Mouse (Mus musculus) thymus, adult 2 months (tissue): ENCODE data around the gene Smagp. TPM values are rescaled to one million over a fixed set of nuclear protein-coding genes. Genes with fewer than 3 reads are reported as not detected.

Source experiments
- DNase-seq: peaks from one replicate; pipeline ENCODE4 v3.0.0; 2021
- H3K27ac ChIP-seq: fragments of 200-500 bp; 2 replicates; pipeline ENCODE4 v1.5.1; 2012; ENCODE audit warnings: low read length, control low read depth; ENCODE audit not compliant: control insufficient read depth, insufficient read depth
- H3K27me3 ChIP-seq: fragments of 200-500 bp; 2 replicates; pipeline ENCODE4 v1.6.1; 2012; ENCODE audit warnings: mild to moderate bottlenecking, low read length, moderate library complexity, mixed read lengths; ENCODE audit not compliant: control insufficient read depth, insufficient read depth
- H3K36me3 ChIP-seq: fragments of 200-500 bp; 2 replicates; pipeline ENCODE4 v1.6.1; 2012; ENCODE audit warnings: mild to moderate bottlenecking, low read length, moderate library complexity; ENCODE audit not compliant: control insufficient read depth, insufficient read depth
- H3K4me1 ChIP-seq: fragments of 200-500 bp; replicated peaks from 2 replicates; pipeline ENCODE4 v1.6.1; 2012; ENCODE audit warnings: low read length; ENCODE audit not compliant: control insufficient read depth, insufficient read depth
- H3K4me3 ChIP-seq: fragments of 200-500 bp; 2 replicates; pipeline ENCODE4 v1.5.1; 2012; ENCODE audit warnings: mild to moderate bottlenecking, low read length, control low read depth, moderate library complexity; ENCODE audit not compliant: control insufficient read depth, insufficient read depth
- CTCF ChIP-seq: fragments of 200-500 bp; IDR thresholded peaks from 2 replicates; pipeline ENCODE4 v1.5.1; 2012; ENCODE audit warnings: mild to moderate bottlenecking, control low read depth, low read length, moderate library complexity, borderline replicate concordance; ENCODE audit not compliant: control insufficient read depth, poor library complexity, insufficient read depth; ENCODE audit errors: extremely low read depth
- POLR2A ChIP-seq: fragments of 200-500 bp; IDR thresholded peaks from 2 replicates; pipeline ENCODE4 v1.6.1; 2012; ENCODE audit warnings: mild to moderate bottlenecking, low read length, control low read depth, moderate library complexity; ENCODE audit not compliant: control insufficient read depth, poor library complexity, insufficient read depth; ENCODE audit errors: extremely low read depth
- WGBS: fragments of 180-500 bp; shearing (Covaris S2); methylation state at CpG from one replicate; pipeline ENCODE4 v1.1.7; 2018; 5-methylcytosine and 5-hydroxymethylcytosine counted together
- polyA plus RNA-seq: library from polyadenylated mRNA; depleted of rRNA; stranded (reverse); fragments of >200 nt; gene quantifications from 2 replicates; pipeline ENCODE4 v1.2.3, GENCODE M21; 2012; rRNA removed

Gene Smagp
- polyA plus RNA-seq, 1 experiment, result 11.0 TPM

DNA sequence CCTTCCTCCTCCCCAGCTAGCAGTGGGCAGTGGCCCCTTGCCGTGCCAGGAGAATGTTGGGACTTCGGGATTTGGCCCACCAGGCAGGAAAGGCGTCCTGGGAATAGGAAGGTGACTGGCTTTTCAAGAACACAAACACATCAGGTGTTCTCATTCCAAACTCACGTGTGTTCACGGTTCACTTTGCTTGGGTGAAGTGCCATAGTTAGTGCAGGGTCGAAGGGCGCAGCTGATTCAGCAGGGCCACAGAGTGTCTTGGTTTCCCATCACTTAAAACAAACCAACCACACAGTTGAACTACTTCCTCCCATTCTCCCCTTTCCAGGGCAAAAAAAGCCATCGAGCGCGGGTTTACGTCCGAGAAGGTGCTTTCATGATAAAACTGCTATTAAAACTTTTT, 61.4 kb downstream of the Smagp start:
- no peak for TF ChIP-seq POLR2A
- TF ChIP-seq CTCF, result no peak
- no peak for DNase-seq
- Histone ChIP-seq H3K4me3 (no peak overlapping the region), H3K27ac (no peak overlapping the region), H3K36me3 (peaks cover 12% of the 10 kb centered on the region), H3K4me1 (peaks cover 5% of the 10 kb centered on the region), H3K27me3 (no peaks in the 10 kb centered on the region)
- 72% methylated on average over 12 of the region's 12 CpGs for WGBS

DNA sequence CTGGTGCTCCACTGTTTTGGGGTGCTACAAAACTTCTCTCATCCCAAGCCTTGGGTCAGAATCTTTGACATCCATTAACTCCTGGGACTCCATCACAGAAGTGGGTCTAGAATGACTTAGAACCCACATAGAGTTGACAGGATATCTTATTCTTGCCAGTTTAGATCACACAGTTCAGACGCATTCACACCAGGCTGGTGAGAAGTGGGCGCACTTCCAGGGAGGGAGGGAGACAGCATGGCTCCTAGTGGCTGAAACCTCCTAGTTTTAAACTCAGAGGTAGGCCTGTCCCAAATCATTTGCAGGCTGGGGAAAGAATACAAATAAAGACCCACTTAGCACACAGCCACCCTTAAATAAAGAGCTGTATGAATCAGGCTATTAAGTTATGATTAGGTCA, 62.4 kb downstream of the Smagp start:
- no peak for DNase-seq
- Histone ChIP-seq H3K4me3 (no peak overlapping the region), H3K27ac (no peak overlapping the region), H3K36me3 (peaks cover 11% of the 10 kb centered on the region), H3K27me3 (no peaks in the 10 kb centered on the region), H3K4me1 (peaks cover 5% of the 10 kb centered on the region)
- WGBS, result 84% methylated on average over 2 of the region's 2 CpGs
- TF ChIP-seq CTCF (no peak), POLR2A (no peak)

DNA sequence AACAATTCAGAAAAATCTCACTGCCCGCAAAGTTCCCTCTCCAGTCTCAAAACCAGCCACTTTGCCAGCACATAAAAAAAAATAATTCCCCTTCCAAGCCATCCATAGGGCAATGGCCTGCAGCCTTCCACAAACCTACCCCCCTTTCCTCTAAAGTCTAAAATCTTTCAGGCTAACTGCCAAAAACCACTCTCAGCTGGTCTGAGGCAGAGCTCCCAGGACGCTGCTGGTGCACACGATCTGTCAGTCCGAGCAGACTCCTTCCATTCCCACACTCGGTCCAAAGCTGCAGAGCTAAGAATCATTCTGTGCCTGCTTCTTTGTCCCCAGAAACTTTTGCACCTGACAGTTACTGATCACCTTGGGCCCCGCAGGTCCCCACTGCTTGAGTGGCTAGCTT, 62.8 kb downstream of the Smagp start:
- Histone ChIP-seq H3K4me3 (no peak overlapping the region), H3K36me3 (peaks cover 11% of the 10 kb centered on the region), H3K27ac (no peak overlapping the region), H3K4me1 (peaks cover 5% of the 10 kb centered on the region), H3K27me3 (no peaks in the 10 kb centered on the region)
- WGBS, result 65% methylated on average over 6 of the region's 6 CpGs
- DNase-seq, result no peak
- no peak for TF ChIP-seq CTCF
- no peak for TF ChIP-seq POLR2A

Other genes starting within 250 kb of the Smagp start
- gene Gm5475, start 214.8 kb downstream of the Smagp start, polyA plus RNA-seq, result 0.04 and 0.05 TPM in 2 replicates
- 46.4 and 54.1 TPM in 2 replicates for gene Slc11a2, start 211.9 kb downstream of the Smagp start, polyA plus RNA-seq
- gene Letmd1, start 167.9 kb downstream of the Smagp start, polyA plus RNA-seq, result 83.1 and 101 TPM in 2 replicates
- 8.7 and 9.6 TPM in 2 replicates for gene Csrnp2, start 141.5 kb downstream of the Smagp start, polyA plus RNA-seq
- gene Tfcp2, start 84.9 kb downstream of the Smagp start, polyA plus RNA-seq, result 7.7 and 8.2 TPM in 2 replicates
- 184 and 203 TPM in 2 replicates for gene Pou6f1, start 37.0 kb downstream of the Smagp start, polyA plus RNA-seq
- gene Dazap2, start 21.6 kb downstream of the Smagp start, polyA plus RNA-seq, result 1,016 and 1,115 TPM in 2 replicates
- gene Bin2, start 32.6 kb upstream of the Smagp start, polyA plus RNA-seq, result 114 and 131 TPM in 2 replicates
- gene Cela1, start 51.0 kb upstream of the Smagp start, polyA plus RNA-seq, result 10.4 and 11.7 TPM in 2 replicates
- 34.7 and 39.4 TPM in 2 replicates for gene Galnt6, start 92.4 kb upstream of the Smagp start, polyA plus RNA-seq
- 11.5 and 11.9 TPM in 2 replicates for gene Slc4a8, start 124.8 kb upstream of the Smagp start, polyA plus RNA-seq
- 0.20 and 0.60 TPM in 2 replicates for gene Scn8a, start 232.9 kb upstream of the Smagp start, polyA plus RNA-seq